ENCODE assay signal across 9 mouse cellular contexts in the genomic region with DNA sequence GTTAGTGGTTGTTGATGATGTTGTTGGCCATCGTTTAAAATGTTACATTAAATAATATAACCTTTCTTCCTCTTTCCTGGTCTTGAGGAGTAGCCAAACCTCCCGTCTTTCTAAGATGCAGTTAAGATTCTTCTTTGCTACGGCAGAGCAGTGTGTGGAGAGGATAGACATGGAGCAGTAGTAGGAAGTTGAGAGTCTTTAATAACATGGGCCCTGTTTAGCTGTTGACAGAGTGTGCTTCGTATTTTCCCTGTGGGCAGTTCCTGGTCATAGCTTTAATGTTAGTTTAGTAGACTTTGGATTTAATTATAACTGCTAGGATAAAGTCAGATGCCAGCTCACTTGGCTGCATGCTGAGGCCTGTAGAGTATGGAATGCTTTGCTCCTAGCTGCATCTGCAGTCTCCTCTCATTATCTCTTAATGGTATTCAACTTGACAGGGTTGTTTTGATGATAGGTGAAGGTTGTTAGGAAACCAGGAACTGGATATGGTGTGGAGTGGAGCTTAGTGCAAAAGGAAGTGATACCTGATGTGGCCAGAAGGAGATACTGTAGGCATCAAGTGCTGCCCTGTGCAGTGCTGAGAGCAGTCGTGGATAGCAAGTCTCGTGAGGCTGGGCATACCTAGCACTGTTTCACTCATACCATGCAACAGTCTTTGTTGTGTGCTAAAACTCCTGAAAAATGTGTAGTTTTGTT.
A peak's percentile ranks its signal among the peaks of the same experiment; 100 is the strongest.
DNase-seq lines count a peak whose midpoint lies in the region; ATAC-seq lines count a peak whose summit lies in the region.
"Had no signal": no experiment of that assay in that cellular context is flagged by ENCODE, and none has a peak within 500 bp of the region (broad histone marks: within the 10 kb centered on the region; RNA-seq: fewer than 3 reads in every experiment).

No protein-coding gene starts in this region.

- peak; percentile 23 for DNase-seq in kidney, postnatal 14 days
- no peak for DNase-seq in kidney, postnatal 25 days
- DNase-seq in T-cell, adult 2 months (ENCODE audit: low spot score) = peak; percentile 59
- no peak for DNase-seq in cerebellum, postnatal 10 days
- DNase-seq in left cerebral cortex, adult 11 months (ENCODE audit: low spot score) = no peak
- no peak for DNase-seq in ovary, postnatal 14 days (ENCODE audit: low spot score)

- 50% methylated on average over 6 of the region's 6 CpGs for WGBS in intestine, embryonic 15.5 days
- whole genome bisulfite sequencing in stomach, embryonic 15.5 days = 53% methylated on average over 6 of the region's 6 CpGs

- peak; percentile 50 for ATAC-seq in intestine, embryonic 15.5 days
- peak; percentile 61; the same call in 1 of the 2 replicates for ATAC-seq in stomach, embryonic 15.5 days (ENCODE audit: insufficient read depth, low FRiP score, low read depth)

- no peak overlapping the region for H3K9ac ChIP-seq in intestine, embryonic 15.5 days
- H3K9ac ChIP-seq in stomach, embryonic 15.5 days = no peak overlapping the region
- H3K9ac ChIP-seq: kidney, embryonic 15.5 days had no signal

- peaks cover 27% of the 10 kb centered on the region for H3K4me1 ChIP-seq in intestine, embryonic 15.5 days (replicated peaks)
- peaks cover 20% of the 10 kb centered on the region for H3K4me1 ChIP-seq in stomach, embryonic 15.5 days

- H3K9me3 ChIP-seq in intestine, embryonic 15.5 days = no peaks in the 10 kb centered on the region
- H3K9me3 ChIP-seq in stomach, embryonic 15.5 days = no peaks in the 10 kb centered on the region
- H3K9me3 ChIP-seq: kidney, embryonic 15.5 days had no signal

- no peak overlapping the region for H3K4me3 ChIP-seq in intestine, embryonic 15.5 days (replicated peaks)
- H3K4me3 ChIP-seq in stomach, embryonic 15.5 days (replicated peaks) = no peak overlapping the region
- H3K4me3 ChIP-seq: kidney, embryonic 15.5 days had no signal

- H3K27me3 ChIP-seq in intestine, embryonic 15.5 days (replicated peaks) = no peaks in the 10 kb centered on the region
- H3K27me3 ChIP-seq in stomach, embryonic 15.5 days (replicated peaks) = no peaks in the 10 kb centered on the region
- H3K27me3 ChIP-seq: kidney, embryonic 15.5 days had no signal

- no peak overlapping the region for H3K4me2 ChIP-seq in intestine, embryonic 15.5 days (replicated peaks)
- H3K4me2 ChIP-seq in stomach, embryonic 15.5 days = no peak overlapping the region
- H3K4me2 ChIP-seq: kidney, embryonic 15.5 days had no signal

- no peaks in the 10 kb centered on the region for H3K36me3 ChIP-seq in intestine, embryonic 15.5 days
- H3K36me3 ChIP-seq in stomach, embryonic 15.5 days = no peaks in the 10 kb centered on the region
- H3K36me3 ChIP-seq: kidney, embryonic 15.5 days had no signal

- peak overlapping the region; percentile 45; the same call in 1 of the 2 replicates for H3K27ac ChIP-seq in intestine, embryonic 15.5 days
- H3K27ac ChIP-seq in stomach, embryonic 15.5 days = no peak overlapping the region
- H3K27ac ChIP-seq: kidney, embryonic 15.5 days had no signal

Comparison
In these comparisons a context has a peak if more than half of its experiments do, and no peak if none do; other contexts are left out.
1. DNase-seq: peak in kidney, postnatal 14 days (single experiment) and T-cell, adult 2 months (single experiment); none in kidney, postnatal 25 days (0 of 2), cerebellum, postnatal 10 days (0 of 2), left cerebral cortex, adult 11 months (single experiment) and ovary, postnatal 14 days (single experiment).